Comparison of ENCODE assay signal across 20 mouse cellular contexts in the genomic region with DNA sequence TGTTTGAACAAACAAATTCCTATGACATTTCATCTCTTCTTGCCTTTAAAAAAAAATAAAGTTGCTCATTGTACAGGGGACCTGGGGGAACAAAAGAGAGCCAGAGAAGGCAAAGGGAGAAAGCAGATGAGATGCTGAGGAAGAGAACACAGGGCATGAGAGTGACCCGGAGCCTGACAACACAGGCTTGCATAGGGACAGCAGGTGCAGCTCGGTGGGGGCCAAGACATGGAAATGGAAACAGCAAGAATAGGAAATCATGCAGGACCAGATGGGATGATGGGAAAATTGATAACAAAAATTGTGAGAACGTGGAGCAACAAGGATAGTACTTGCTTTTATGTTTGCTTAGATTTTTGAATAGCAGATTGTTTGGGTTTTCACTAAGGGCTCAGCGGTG.
DNase-seq lines count a peak whose midpoint lies in the region; ATAC-seq and TF ChIP-seq lines count a peak whose summit lies in the region.
"Had no signal": no experiment of that assay in that cellular context is flagged by ENCODE, and none has a peak within 500 bp of the region (broad histone marks: within the 10 kb centered on the region; RNA-seq: fewer than 3 reads in every experiment).

No protein-coding gene starts in this region.

- H3K27me3 ChIP-seq in midbrain, embryonic 14.5 days (ENCODE audit: control insufficient read depth, insufficient read depth, low read length) = no peaks in the 10 kb centered on the region
- H3K27me3 ChIP-seq in forebrain, embryonic 14.5 days (replicated peaks; ENCODE audit: control insufficient read depth, insufficient read depth, low read length) = no peaks in the 10 kb centered on the region
- H3K27me3 ChIP-seq: embryonic facial prominence, embryonic 15.5 days; forebrain, embryonic 15.5 days; heart, embryonic 13.5 days; hindbrain, embryonic 15.5 days had no signal

- H3K4me2 ChIP-seq in midbrain, embryonic 14.5 days (ENCODE audit: low read length) = no peak overlapping the region
- H3K4me2 ChIP-seq in forebrain, embryonic 14.5 days (ENCODE audit: low read length) = no peak overlapping the region
- H3K4me2 ChIP-seq: embryonic facial prominence, embryonic 15.5 days; forebrain, embryonic 15.5 days; heart, embryonic 13.5 days; hindbrain, embryonic 15.5 days had no signal

- WGBS in midbrain, embryonic 14.5 days = 33% methylated on average over 4 of the region's 4 CpGs
- WGBS in forebrain, embryonic 14.5 days = 55% methylated on average over 4 of the region's 4 CpGs

- no peaks in the 10 kb centered on the region for H3K9me3 ChIP-seq in midbrain, embryonic 14.5 days (ENCODE audit: control insufficient read depth, low read length)
- no peaks in the 10 kb centered on the region for H3K9me3 ChIP-seq in forebrain, embryonic 14.5 days (replicated peaks; ENCODE audit: control insufficient read depth, low read length)
- H3K9me3 ChIP-seq: embryonic facial prominence, embryonic 15.5 days; forebrain, embryonic 10.5 days; forebrain, embryonic 15.5 days; heart, embryonic 13.5 days; hindbrain, embryonic 15.5 days had no signal

- no peak overlapping the region for H3K4me3 ChIP-seq in midbrain, embryonic 14.5 days (replicated peaks; ENCODE audit: low read depth, low read length)
- no peak overlapping the region for H3K4me3 ChIP-seq in forebrain, embryonic 14.5 days (ENCODE audit: low read depth, low read length)
- H3K4me3 ChIP-seq: embryonic facial prominence, embryonic 15.5 days; erythroblast, embryonic 14.5 days; forebrain, embryonic 10.5 days; forebrain, embryonic 15.5 days; heart, embryonic 13.5 days; hindbrain, embryonic 15.5 days had no signal

- TF ChIP-seq CTCF in brain, embryonic 14.5 days (IDR thresholded peaks at IDR 0.05; ENCODE audit: borderline replicate concordance, extremely low read depth, insufficient read depth, insufficient read length) = no peak

- no peak for TF ChIP-seq POLR2A in brain, embryonic 14.5 days (IDR thresholded peaks at IDR 0.05; ENCODE audit: borderline replicate concordance, extremely low read depth, insufficient read depth, insufficient read length, poor library complexity, severe bottlenecking)

- DNase-seq in cerebellum, postnatal 36 days = peak; percentile 8 to 9
- no peak for DNase-seq in cerebellum, adult 18-20 months
- peak; percentile 21 for DNase-seq in left cerebral cortex, postnatal 4 days
- DNase-seq in left cerebral cortex, postnatal 25 days (ENCODE audit: low spot score in 2 of 2) = no peak
- DNase-seq in brain, embryonic 14.5 days (ENCODE audit: low read depth) = peak; percentile 46
- DNase-seq in midbrain, embryonic 14.5 days = peak; percentile 21
- DNase-seq in forebrain, embryonic 14.5 days (ENCODE audit: low spot score) = no peak
- DNase-seq: adrenal gland, adult 2 months; adrenal gland, postnatal 25 days; embryo, embryonic 11 days; gastrocnemius, postnatal 36 days; heart, adult 11 months; heart, postnatal 36 days; kidney, adult 11 months had no signal

- 0 out of 2 replicates have a peak overlapping the region, but pooled peaks have one; percentile 0 for H3K9ac ChIP-seq in midbrain, embryonic 14.5 days (replicated peaks; ENCODE audit: low read length)
- H3K9ac ChIP-seq in forebrain, embryonic 14.5 days (ENCODE audit: low read length) = no peak overlapping the region
- H3K9ac ChIP-seq: embryonic facial prominence, embryonic 15.5 days; forebrain, embryonic 15.5 days; heart, embryonic 13.5 days; hindbrain, embryonic 15.5 days had no signal

- H3K36me3 ChIP-seq in midbrain, embryonic 14.5 days (ENCODE audit: control insufficient read depth, insufficient read depth, low read length) = no peaks in the 10 kb centered on the region
- H3K36me3 ChIP-seq in forebrain, embryonic 14.5 days (ENCODE audit: control insufficient read depth, insufficient read depth, low read length) = no peaks in the 10 kb centered on the region
- H3K36me3 ChIP-seq: embryonic facial prominence, embryonic 15.5 days; forebrain, embryonic 10.5 days; forebrain, embryonic 15.5 days; heart, embryonic 13.5 days; hindbrain, embryonic 15.5 days had no signal

- intact Hi-C loops in left cerebral cortex, postnatal 4 days (cut with DNase I) = no loop called here
- intact Hi-C loops in left cerebral cortex, postnatal 25 days (cut with DNase I) = no loop called here

- no peak for ATAC-seq in midbrain, embryonic 14.5 days (ENCODE audit: low FRiP score, low TSS enrichment)
- ATAC-seq in forebrain, embryonic 14.5 days = no peak
- ATAC-seq: forebrain, embryonic 15.5 days had no signal

- 0 out of 2 replicates have a peak, but pooled peaks cover 7% of the 10 kb centered on the region for H3K4me1 ChIP-seq in midbrain, embryonic 14.5 days (ENCODE audit: control insufficient read depth, insufficient read depth, low read length)
- H3K4me1 ChIP-seq in forebrain, embryonic 14.5 days (ENCODE audit: control insufficient read depth, insufficient read depth, low read length) = no peaks in the 10 kb centered on the region
- H3K4me1 ChIP-seq: embryonic facial prominence, embryonic 15.5 days; forebrain, embryonic 15.5 days; heart, embryonic 13.5 days had no signal

- no peak overlapping the region; the same call in 1 of the 2 replicates for H3K27ac ChIP-seq in midbrain, embryonic 14.5 days (replicated peaks; ENCODE audit: low read depth, low read length)
- no peak overlapping the region for H3K27ac ChIP-seq in forebrain, embryonic 14.5 days (ENCODE audit: low read depth, low read length)
- H3K27ac ChIP-seq: embryonic facial prominence, embryonic 15.5 days; forebrain, embryonic 10.5 days; forebrain, embryonic 15.5 days; heart, embryonic 13.5 days; hindbrain, embryonic 15.5 days had no signal

Comparison
In these comparisons a context has a peak if more than half of its experiments do, and no peak if none do; other contexts are left out.
1. DNase-seq: peak in cerebellum, postnatal 36 days (2 of 2), left cerebral cortex, postnatal 4 days (single experiment), brain, embryonic 14.5 days (single experiment) and midbrain, embryonic 14.5 days (single experiment); none in cerebellum, adult 18-20 months (0 of 2), left cerebral cortex, postnatal 25 days (0 of 2) and forebrain, embryonic 14.5 days (single experiment).